Mouse (Mus musculus): ENCODE data around the gene Kdm1a. TPM values are rescaled to one million over a fixed set of nuclear protein-coding genes. Genes with fewer than 3 reads are reported as not detected.

Kdm1a gene
- 29.9 and 32.7 TPM in 2 replicates for polyA plus RNA-seq (2012; ENCODE audit: insufficient read depth, insufficient read length, missing spikeins)

DNA sequence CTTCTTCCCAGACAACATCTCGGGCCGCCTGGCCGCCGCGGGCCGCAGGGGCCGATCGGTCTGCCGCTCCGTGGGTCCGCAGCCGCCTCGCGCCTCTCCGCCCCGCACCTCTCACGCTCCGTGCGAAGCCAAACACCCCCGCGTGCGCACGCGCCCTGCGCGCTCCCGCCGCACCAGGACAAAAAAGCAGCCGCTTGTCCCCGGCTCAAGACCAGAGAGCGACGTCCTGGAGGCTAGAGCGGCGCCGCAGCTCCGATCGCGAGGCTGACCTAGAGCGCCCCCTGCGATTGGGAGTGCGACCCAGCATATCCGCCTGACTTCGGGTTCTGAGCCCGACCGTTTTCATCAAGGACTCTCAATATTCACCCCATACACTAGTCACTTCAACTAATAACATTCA, at the start of gene Kdm1a:
Gene Kdm1a (minus strand): TSS at position 156 of the 400 bp plus-strand sequence.
- Histone ChIP-seq H3K4me1 (ENCODE audit: control insufficient read depth, insufficient read depth, low read length) (peaks cover 11% of the 10 kb centered on the region), H3K4me3 (ENCODE audit: insufficient read depth, low read length) (peak within 1 kb of the TSS; percentile 94), H3K27ac (ENCODE audit: insufficient read depth, low read depth, low read length) (peak within 1 kb of the TSS; percentile 34; the same call in 1 of the 2 replicates)
- TF ChIP-seq POLR2A (IDR thresholded peaks at IDR 0.05; ENCODE audit: borderline replicate concordance, low read depth, low read length), result no peak
- TF ChIP-seq CTCF (IDR thresholded peaks at IDR 0.05; ENCODE audit: low read depth, low read length), result peak; percentile 33; the same call in 1 of the 2 replicates

DNA sequence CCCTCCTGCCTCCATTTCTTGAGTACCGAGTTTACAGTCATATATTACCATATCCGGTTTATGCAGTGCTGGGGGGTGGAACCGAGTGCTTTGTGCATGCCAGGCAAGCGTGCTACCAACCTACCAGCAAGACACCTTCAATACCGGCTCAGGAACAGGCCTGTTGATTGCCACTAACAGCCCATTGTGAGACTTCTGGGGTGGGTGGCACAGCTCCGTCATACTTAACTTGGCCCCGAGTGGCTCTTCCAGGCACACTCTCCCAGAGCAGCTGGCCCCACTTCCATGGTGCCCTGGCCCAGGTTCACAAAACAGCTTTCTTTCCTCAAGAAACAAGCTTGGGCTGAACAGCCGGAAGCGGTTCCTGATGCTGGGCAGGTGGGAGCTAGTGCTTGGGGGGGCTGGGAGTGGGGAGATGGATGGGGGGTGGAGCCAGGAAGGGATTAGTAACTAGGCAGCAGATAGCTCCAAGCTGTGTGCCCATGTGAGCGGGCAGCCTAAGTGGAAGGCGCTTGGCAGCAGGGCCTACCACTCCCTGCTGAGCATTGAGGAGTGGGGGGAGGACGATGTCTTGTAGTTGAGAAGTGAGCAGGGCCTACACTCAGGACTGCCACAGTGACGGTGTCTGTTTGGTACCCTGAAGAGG, 49.5 kb upstream of the Kdm1a start:
- TF ChIP-seq POLR2A (IDR thresholded peaks at IDR 0.05; ENCODE audit: borderline replicate concordance, low read depth, low read length), result no peak
- no peak for TF ChIP-seq CTCF (IDR thresholded peaks at IDR 0.05; ENCODE audit: low read depth, low read length)
- no peak overlapping the region for H3K27ac ChIP-seq (ENCODE audit: insufficient read depth, low read depth, low read length)
- no peaks in the 10 kb centered on the region for H3K4me1 ChIP-seq (ENCODE audit: control insufficient read depth, insufficient read depth, low read length)
- no peak overlapping the region for H3K4me3 ChIP-seq (ENCODE audit: insufficient read depth, low read length)

DNA sequence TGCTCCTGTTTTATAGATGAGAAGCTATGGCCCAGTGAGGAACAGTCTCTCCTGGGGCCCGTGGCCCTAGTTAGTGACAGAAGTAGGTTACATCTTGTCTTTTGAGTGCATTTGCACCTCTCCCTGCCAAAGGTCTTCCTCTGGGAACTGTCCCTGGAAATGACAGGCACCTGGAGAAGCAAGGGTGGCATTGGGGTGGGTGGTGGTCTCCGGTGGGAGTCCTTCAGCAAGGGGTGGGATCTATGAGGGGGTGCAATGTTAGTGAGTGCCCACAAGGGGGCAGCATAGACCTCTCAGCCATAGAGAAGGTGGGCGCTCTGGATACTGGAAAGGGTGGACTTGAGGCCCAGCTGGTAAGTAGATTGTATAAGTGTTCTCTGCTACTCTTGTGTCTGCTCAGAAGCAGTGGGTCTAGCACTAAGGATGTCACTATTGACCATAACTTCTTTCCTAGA, 48.9 kb upstream of the Kdm1a start:
- no peaks in the 10 kb centered on the region for H3K4me1 ChIP-seq (ENCODE audit: control insufficient read depth, insufficient read depth, low read length)
- TF ChIP-seq POLR2A (IDR thresholded peaks at IDR 0.05; ENCODE audit: borderline replicate concordance, low read depth, low read length) (no peak), CTCF (IDR thresholded peaks at IDR 0.05; ENCODE audit: low read depth, low read length) (peak; percentile 82)
- no peak overlapping the region for H3K27ac ChIP-seq (ENCODE audit: insufficient read depth, low read depth, low read length)
- H3K4me3 ChIP-seq (ENCODE audit: insufficient read depth, low read length), result no peak overlapping the region

DNA sequence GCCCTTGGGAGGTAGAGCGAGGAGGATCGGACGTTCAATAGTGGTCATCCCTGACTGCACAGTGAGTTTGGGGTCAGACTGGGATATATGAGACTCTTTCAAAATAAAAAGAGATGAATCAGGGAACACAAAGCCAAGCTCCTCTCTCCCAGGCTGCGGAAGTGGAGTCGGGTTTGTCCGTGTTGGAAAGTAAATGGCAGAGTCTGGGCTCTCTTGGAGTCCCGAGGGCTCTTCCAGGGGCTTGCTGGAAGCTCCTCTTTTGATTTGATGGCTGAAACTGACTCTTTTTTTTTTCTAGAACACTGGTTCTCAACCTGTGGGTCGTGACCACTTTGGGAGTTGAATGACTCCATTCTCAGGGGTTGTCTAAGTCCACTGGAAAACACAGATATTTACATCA, 47.7 kb upstream of the Kdm1a start:
- Histone ChIP-seq H3K4me3 (ENCODE audit: insufficient read depth, low read length) (no peak overlapping the region), H3K4me1 (ENCODE audit: control insufficient read depth, insufficient read depth, low read length) (no peaks in the 10 kb centered on the region), H3K27ac (ENCODE audit: insufficient read depth, low read depth, low read length) (no peak overlapping the region)
- TF ChIP-seq POLR2A (IDR thresholded peaks at IDR 0.05; ENCODE audit: borderline replicate concordance, low read depth, low read length) (no peak), CTCF (IDR thresholded peaks at IDR 0.05; ENCODE audit: low read depth, low read length) (no peak)

GRCm38 (mm10) chr4:136649480-136650196, 47.1 kb upstream of the Kdm1a start:
- no peak for TF ChIP-seq POLR2A (IDR thresholded peaks at IDR 0.05; ENCODE audit: borderline replicate concordance, low read depth, low read length)
- TF ChIP-seq CTCF (IDR thresholded peaks at IDR 0.05; ENCODE audit: low read depth, low read length), result no peak
- Histone ChIP-seq H3K4me3 (ENCODE audit: insufficient read depth, low read length) (no peak overlapping the region), H3K4me1 (ENCODE audit: control insufficient read depth, insufficient read depth, low read length) (no peaks in the 10 kb centered on the region), H3K27ac (ENCODE audit: insufficient read depth, low read depth, low read length) (no peak overlapping the region)

- Histone ChIP-seq H3K4me3 (ENCODE audit: insufficient read depth, low read length) (no peak overlapping the region), H3K27ac (ENCODE audit: insufficient read depth, low read depth, low read length) (no peak overlapping the region), H3K4me1 (ENCODE audit: control insufficient read depth, insufficient read depth, low read length) (no peaks in the 10 kb centered on the region)
- TF ChIP-seq POLR2A (IDR thresholded peaks at IDR 0.05; ENCODE audit: borderline replicate concordance, low read depth, low read length) (no peak), CTCF (IDR thresholded peaks at IDR 0.05; ENCODE audit: low read depth, low read length) (peak; percentile 79)
Observed at GRCm38 (mm10) chr4:136648922-136649479, 46.5 kb upstream of the Kdm1a start.

DNA sequence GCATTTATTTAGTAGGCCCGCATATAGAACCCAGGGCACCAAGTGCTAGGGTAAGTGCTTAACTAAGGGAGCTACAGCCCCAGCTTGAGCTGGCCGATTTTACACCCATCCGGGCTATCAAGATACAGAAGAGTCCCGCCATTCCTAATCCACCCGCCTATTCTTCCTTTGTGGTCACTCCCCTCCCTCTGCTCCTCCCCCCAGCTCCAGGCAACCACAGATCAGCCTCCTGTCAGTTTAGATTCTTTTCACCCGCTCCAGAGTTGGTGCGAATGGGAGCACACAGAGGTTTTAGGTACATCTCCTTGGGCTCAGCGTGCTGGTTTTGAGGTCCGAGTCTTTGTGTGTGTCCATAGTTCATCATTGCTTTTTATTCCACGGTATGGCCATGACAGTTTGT, 36.4 kb upstream of the Kdm1a start:
- Histone ChIP-seq H3K27ac (ENCODE audit: insufficient read depth, low read depth, low read length) (no peak overlapping the region), H3K4me1 (ENCODE audit: control insufficient read depth, insufficient read depth, low read length) (no peaks in the 10 kb centered on the region), H3K4me3 (ENCODE audit: insufficient read depth, low read length) (no peak overlapping the region)
- TF ChIP-seq CTCF (IDR thresholded peaks at IDR 0.05; ENCODE audit: low read depth, low read length) (no peak), POLR2A (IDR thresholded peaks at IDR 0.05; ENCODE audit: borderline replicate concordance, low read depth, low read length) (no peak)

GRCm38 (mm10) chr4:136638230-136638750, 35.8 kb upstream of the Kdm1a start:
- Histone ChIP-seq H3K27ac (ENCODE audit: insufficient read depth, low read depth, low read length) (no peak overlapping the region), H3K4me1 (ENCODE audit: control insufficient read depth, insufficient read depth, low read length) (no peaks in the 10 kb centered on the region), H3K4me3 (ENCODE audit: insufficient read depth, low read length) (no peak overlapping the region)
- TF ChIP-seq CTCF (IDR thresholded peaks at IDR 0.05; ENCODE audit: low read depth, low read length), result no peak
- no peak for TF ChIP-seq POLR2A (IDR thresholded peaks at IDR 0.05; ENCODE audit: borderline replicate concordance, low read depth, low read length)

DNA sequence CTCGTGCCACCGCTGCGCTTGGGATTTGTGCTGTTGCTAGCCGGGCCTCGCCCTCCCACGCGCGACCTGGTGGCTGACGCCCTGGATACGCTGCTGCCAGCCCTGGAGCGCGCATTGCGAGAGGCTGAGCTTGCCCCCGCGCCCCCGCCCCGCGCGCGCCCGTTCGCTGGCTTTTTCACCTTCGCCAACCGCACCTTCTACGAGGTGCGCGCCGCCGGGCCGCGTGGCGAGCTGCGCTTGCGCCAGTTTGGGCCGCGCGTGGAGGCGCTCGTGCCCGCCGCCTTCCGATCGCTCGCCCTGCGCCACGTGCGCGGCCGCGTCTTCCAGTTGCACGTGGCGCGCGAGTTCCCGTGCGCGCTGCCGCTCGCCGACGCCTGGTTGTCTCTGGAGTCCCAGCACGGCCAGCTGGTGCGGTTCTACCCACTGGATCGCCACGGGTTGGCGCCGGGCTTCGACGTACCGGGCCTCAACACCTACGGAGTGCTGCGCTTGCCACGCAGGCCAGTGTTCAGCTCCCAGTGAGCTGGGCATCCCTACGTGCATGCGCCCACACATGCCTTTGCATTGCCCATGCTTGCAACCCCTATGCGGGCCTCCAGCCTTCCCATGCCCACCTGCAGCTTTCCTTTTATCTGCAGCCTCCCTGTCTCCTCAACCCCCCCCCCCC, 35.2 kb upstream of the Kdm1a start:
- Histone ChIP-seq H3K4me1 (ENCODE audit: control insufficient read depth, insufficient read depth, low read length) (no peaks in the 10 kb centered on the region), H3K4me3 (ENCODE audit: insufficient read depth, low read length) (peak overlapping the region; percentile 26), H3K27ac (ENCODE audit: insufficient read depth, low read depth, low read length) (no peak overlapping the region)
- no peak for TF ChIP-seq CTCF (IDR thresholded peaks at IDR 0.05; ENCODE audit: low read depth, low read length)
- no peak for TF ChIP-seq POLR2A (IDR thresholded peaks at IDR 0.05; ENCODE audit: borderline replicate concordance, low read depth, low read length)

All from bone marrow macrophage, adult 2 months (primary cell).